Mouse (Mus musculus) hindbrain, postnatal 0 days (tissue): ENCODE data around the gene Tha1. TPM values are rescaled to one million over a fixed set of nuclear protein-coding genes. Genes with fewer than 3 reads are reported as not detected.

ENCODE experiments used
- ATAC-seq: fragments of 200-750 bp; cut with Nextera tagmentation; 2 replicates; pipeline ENCODE4 v1.8.0; 2017; ENCODE audit warnings: mild to moderate bottlenecking, moderate TSS enrichment, moderate library complexity
- DNase-seq: peaks from one replicate; pipeline ENCODE4 v3.0.0-alpha.2; 2015; ENCODE audit warnings: low spot score
- H3K27ac ChIP-seq: fragments of 300-500 bp; sonication (generic); 2 replicates; pipeline ENCODE4 v1.5.1; 2014; ENCODE audit warnings: mild to moderate bottlenecking
- H3K27me3 ChIP-seq: fragments of 300-500 bp; sonication (generic); 2 replicates; pipeline ENCODE4 v1.6.1; 2014; ENCODE audit warnings: low read length, mixed read lengths; ENCODE audit not compliant: insufficient read depth
- H3K36me3 ChIP-seq: fragments of 300-500 bp; sonication (generic); 2 replicates; pipeline ENCODE4 v1.6.1; 2014; ENCODE audit warnings: low read length, mixed read lengths; ENCODE audit not compliant: insufficient read depth
- H3K4me1 ChIP-seq: fragments of 300-500 bp; sonication (generic); 2 replicates; pipeline ENCODE4 v1.6.1; 2014; ENCODE audit warnings: antibody characterized with exemption, low read length, mixed read lengths; ENCODE audit not compliant: insufficient read depth
- H3K4me2 ChIP-seq: fragments of 300-500 bp; sonication (generic); 2 replicates; pipeline ENCODE4 v1.6.1; 2014; ENCODE audit warnings: low read depth, mild to moderate bottlenecking, low read length, moderate library complexity, mixed read lengths
- H3K4me3 ChIP-seq: fragments of 300-500 bp; sonication (generic); 2 replicates; pipeline ENCODE4 v1.5.1; 2014; ENCODE audit warnings: low read length
- H3K9ac ChIP-seq: fragments of 300-500 bp; sonication (generic); replicated peaks from 2 replicates; pipeline ENCODE4 v1.6.1; 2014; ENCODE audit warnings: mild to moderate bottlenecking, low read length, moderate library complexity, mixed read lengths
- H3K9me3 ChIP-seq: fragments of 300-500 bp; sonication (generic); 2 replicates; pipeline ENCODE4 v1.6.1; 2016; ENCODE audit warnings: low read length, mixed read lengths
- CTCF ChIP-seq: IDR thresholded peaks from 2 replicates; pipeline ENCODE4 v1.5.1; 2016; ENCODE audit warnings: antibody characterized with exemption, control low read depth, low read depth
- WGBS: fragments of 180-500 bp; shearing (Covaris S2); extraction: QIAGEN DNeasy Blood & Tissue Kit; methylation state at CpG from one replicate; pipeline ENCODE4 v1.1.7; 2014; 5-methylcytosine and 5-hydroxymethylcytosine counted together
- polyA plus RNA-seq: library from polyadenylated mRNA; unstranded; fragments of >200 nt; fragmentation: Nextera tagmentation; extraction: Ambion mirVana; gene quantifications from 2 replicates; pipeline ENCODE4 v1.2.1, GENCODE M21; 2015
- total RNA-seq: library from RNA; depleted of rRNA; stranded (reverse); fragments of >200 nt; gene quantifications from 2 replicates; pipeline ENCODE4 v1.2.3, GENCODE M21; 2014

Tha1 gene
- total and polyA plus RNA-seq, 2 experiments from 2014 or later = 2.0 to 4.7 TPM

DNA sequence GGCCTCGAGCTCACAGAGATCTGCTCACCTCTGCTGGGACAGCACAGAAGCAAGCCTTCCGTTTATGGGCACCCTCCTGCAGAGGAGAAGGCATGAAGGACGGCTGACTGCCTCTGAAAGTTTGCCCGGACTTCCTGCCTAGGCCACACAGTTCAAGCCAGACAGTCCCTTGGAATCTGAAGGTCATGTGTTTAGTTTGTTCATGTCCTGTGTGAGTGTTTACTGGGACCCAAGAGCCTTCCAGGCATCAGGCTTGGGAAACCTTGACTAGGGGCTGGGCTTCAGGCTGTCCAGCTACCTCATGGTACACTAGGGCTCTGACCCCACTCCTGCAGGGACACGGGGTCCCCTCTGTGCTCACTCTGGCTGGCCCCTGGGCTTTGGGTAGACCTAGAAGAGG, 12.7 kb upstream of the Tha1 start:
- H3K9me3 ChIP-seq = no peaks in the 10 kb centered on the region
- H3K4me3 ChIP-seq = no peak overlapping the region
- peaks cover 4% of the 10 kb centered on the region; the same call in 1 of the 2 replicates for H3K27me3 ChIP-seq
- H3K9ac ChIP-seq = no peak overlapping the region
- 59% methylated on average over 5 of the region's 5 CpGs for WGBS
- no peak overlapping the region for H3K4me2 ChIP-seq
- H3K27ac ChIP-seq = no peak overlapping the region
- peaks cover 38% of the 10 kb centered on the region for H3K4me1 ChIP-seq
- ATAC-seq = no peak
- TF ChIP-seq CTCF = no peak
- DNase-seq = no peak
- no peaks in the 10 kb centered on the region for H3K36me3 ChIP-seq

DNA sequence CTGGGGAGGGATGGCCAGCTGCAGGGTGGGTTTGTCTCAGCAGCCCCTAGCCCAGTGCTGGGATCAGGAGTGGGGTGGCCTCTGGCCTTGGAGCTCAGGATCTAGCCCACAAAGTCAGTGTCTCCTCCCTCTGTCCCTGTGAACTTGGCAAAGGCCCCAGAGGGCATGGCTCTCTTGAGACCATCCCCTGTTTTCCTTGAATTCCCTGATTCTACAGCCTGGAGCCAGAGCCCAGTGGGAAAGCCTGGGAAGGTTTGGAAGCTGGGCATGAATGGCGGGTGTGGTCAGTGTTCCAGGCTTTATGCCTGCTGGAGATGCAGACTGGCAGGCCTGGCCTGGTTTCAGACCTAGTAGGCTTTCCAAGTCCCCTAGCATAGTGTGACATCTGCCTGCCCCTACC, 8.9 kb upstream of the Tha1 start:
- DNase-seq = no peak
- TF ChIP-seq CTCF = no peak
- H3K4me2 ChIP-seq = no peak overlapping the region
- H3K36me3 ChIP-seq = no peaks in the 10 kb centered on the region
- peaks cover 27% of the 10 kb centered on the region for H3K4me1 ChIP-seq
- H3K9me3 ChIP-seq = no peaks in the 10 kb centered on the region
- no peak for ATAC-seq
- WGBS = 58% methylated on average over 1 of the region's 1 CpGs
- H3K4me3 ChIP-seq = no peak overlapping the region
- 0 out of 2 replicates have a peak overlapping the region, but pooled peaks have one; percentile 29 for H3K27ac ChIP-seq
- H3K9ac ChIP-seq = 0 out of 2 replicates have a peak overlapping the region, but pooled peaks have one; percentile 2
- H3K27me3 ChIP-seq = no peaks in the 10 kb centered on the region

DNA sequence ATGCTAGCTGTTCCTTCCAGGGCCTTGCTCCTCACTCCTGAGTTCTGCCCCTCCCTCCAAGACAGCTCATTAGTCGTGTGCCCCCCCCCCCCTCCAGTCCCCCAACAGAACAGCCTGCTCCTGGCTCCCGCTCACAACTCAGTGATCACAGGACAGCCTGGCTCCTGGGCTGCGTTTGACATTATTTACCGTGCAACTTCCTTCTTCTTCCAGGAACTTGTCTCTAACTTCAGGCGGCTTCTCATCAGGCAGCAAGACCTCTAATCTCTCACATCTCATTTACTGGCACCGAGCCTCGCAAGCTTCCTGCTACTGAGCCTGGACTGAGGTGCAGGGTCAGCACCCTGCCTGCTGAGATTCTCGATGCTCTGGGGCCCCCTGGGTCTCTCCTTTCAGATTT, 8.5 kb upstream of the Tha1 start:
- no peak for TF ChIP-seq CTCF
- Histone ChIP-seq H3K4me3 (no peak overlapping the region), H3K4me2 (no peak overlapping the region), H3K4me1 (peaks cover 27% of the 10 kb centered on the region), H3K9me3 (no peaks in the 10 kb centered on the region), H3K36me3 (no peaks in the 10 kb centered on the region), H3K9ac (0 out of 2 replicates have a peak overlapping the region, but pooled peaks have one; percentile 2), H3K27ac (peak overlapping the region; percentile 29; the same call in 1 of the 2 replicates), H3K27me3 (no peaks in the 10 kb centered on the region)
- ATAC-seq (no peak), DNase-seq (peak; percentile 25)
- 12% methylated on average over 8 of the region's 8 CpGs for WGBS

DNA sequence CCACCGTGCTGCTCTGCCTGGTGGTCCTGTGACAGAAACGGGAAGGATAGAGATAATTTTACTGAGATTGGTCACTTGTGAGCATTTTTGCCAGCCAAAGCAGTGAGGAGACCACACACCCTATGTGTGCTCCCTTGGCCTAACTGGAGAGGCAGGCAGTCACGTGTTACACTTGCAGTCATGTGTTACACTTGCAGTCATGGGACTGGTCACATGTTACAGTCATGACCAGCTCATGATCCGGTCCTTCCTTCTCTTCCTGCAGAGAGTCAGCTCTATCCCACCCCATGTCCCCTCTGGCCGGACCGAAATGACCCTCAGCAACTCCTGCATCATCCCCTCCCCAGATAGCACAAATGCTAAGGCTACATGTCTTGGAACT, 7.7 kb upstream of the Tha1 start:
- ATAC-seq = no peak
- 79% methylated on average over 6 of the region's 6 CpGs for WGBS
- peaks cover 27% of the 10 kb centered on the region for H3K4me1 ChIP-seq
- H3K4me2 ChIP-seq = no peak overlapping the region
- TF ChIP-seq CTCF = no peak
- no peak overlapping the region for H3K4me3 ChIP-seq
- H3K27me3 ChIP-seq = no peaks in the 10 kb centered on the region
- no peak for DNase-seq
- H3K9ac ChIP-seq = no peak overlapping the region
- H3K9me3 ChIP-seq = no peaks in the 10 kb centered on the region
- H3K36me3 ChIP-seq = no peaks in the 10 kb centered on the region
- peak overlapping the region; percentile 22; the same call in 1 of the 2 replicates for H3K27ac ChIP-seq

DNA sequence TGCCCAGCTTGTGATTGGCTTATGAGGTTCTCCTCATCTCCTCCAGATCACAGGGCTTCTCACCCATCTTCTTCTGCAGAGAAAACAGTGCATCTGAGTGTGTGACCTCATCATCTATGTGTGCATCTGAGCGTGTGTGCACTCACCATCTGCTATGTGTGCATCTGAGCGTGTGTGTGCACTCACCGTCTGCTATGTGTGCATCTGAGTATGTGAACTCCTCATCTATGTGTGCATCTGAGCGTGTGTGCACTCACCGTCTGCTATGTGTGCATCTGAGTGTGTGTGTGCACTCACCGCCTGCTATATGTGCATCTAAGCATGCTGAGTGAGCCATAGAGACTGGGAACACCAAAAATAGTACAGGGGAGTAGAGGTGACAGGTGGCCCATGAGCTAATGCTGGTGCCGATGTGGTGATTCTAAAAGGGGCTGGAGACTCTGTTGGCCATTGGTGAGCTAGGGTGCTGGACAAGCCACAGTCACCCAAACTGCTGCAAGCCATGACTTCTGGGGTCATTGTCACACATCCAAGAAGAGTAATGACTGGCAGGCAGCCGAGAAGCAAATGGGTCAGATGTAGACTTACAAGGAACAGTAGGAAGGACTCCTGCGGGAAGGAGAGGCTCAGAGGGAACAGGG, 7.2 kb upstream of the Tha1 start:
- H3K9me3 ChIP-seq = no peaks in the 10 kb centered on the region
- H3K4me2 ChIP-seq = no peak overlapping the region
- no peak overlapping the region for H3K4me3 ChIP-seq
- DNase-seq = peak; percentile 58
- peak; percentile 43 for ATAC-seq
- H3K36me3 ChIP-seq = no peaks in the 10 kb centered on the region
- peaks cover 27% of the 10 kb centered on the region for H3K4me1 ChIP-seq
- no peak for TF ChIP-seq CTCF
- no peak overlapping the region for H3K27ac ChIP-seq
- WGBS = 74% methylated on average over 9 of the region's 9 CpGs
- H3K27me3 ChIP-seq = no peaks in the 10 kb centered on the region
- H3K9ac ChIP-seq = no peak overlapping the region

DNA sequence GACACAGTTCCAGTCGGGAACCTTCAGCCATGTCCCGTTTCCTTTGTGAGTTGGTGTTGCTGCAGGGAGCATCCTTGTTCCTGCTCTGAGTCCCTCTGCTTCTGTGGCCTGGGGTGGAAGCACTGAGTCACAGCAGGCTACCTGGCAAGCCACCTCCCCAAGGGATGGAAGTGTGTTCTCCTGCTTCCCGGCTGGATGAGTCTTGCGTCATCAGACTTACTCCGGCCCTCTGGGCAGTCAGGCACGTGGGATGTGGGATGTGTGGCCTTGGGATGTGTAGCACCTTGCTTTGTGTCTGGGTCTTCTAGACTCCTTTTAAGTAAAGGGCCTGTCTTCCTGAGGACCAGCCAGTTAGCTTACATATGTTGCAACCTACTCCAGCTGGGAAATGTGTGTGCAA, 6.4 kb upstream of the Tha1 start:
- no peak for TF ChIP-seq CTCF

DNA sequence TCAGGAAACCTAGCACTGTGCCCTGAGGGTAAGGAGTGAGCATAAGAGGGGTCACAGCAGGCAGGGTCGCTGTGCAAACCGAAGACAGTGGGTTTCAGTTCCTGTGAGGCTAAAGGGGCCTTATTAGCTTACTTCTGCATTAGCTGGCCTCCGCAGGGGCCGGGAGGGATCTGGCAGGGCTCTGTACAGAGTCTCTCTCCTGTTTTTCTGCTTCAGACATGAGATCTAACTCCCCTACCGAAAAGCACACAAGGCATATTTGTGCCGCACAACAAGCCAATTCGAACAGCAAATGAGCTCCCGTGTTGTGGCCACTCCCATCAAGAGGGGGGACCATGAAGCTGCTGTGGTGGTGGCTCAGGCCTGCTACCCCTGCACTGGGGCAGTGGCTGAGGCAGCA, 5.6 kb upstream of the Tha1 start:
- Histone ChIP-seq H3K4me1 (peaks cover 27% of the 10 kb centered on the region), H3K36me3 (no peaks in the 10 kb centered on the region), H3K9me3 (no peaks in the 10 kb centered on the region), H3K9ac (peak overlapping the region; percentile 35; the same call in 1 of the 2 replicates), H3K27ac (peak overlapping the region; percentile 67), H3K4me2 (peak overlapping the region; percentile 34), H3K4me3 (no peak overlapping the region), H3K27me3 (no peaks in the 10 kb centered on the region)
- no peak for TF ChIP-seq CTCF
- ATAC-seq (peak; percentile 19; the same call in 1 of the 2 replicates), DNase-seq (peak; percentile 68)
- 12% methylated on average over 8 of the region's 8 CpGs for WGBS

More for the DNA sequence above, 6.4 kb upstream of the Tha1 start:
- Histone ChIP-seq H3K9ac (no peak overlapping the region), H3K27ac (peak overlapping the region; percentile 37; the same call in 1 of the 2 replicates), H3K4me2 (no peak overlapping the region), H3K27me3 (no peaks in the 10 kb centered on the region), H3K4me1 (peaks cover 27% of the 10 kb centered on the region), H3K9me3 (no peaks in the 10 kb centered on the region), H3K4me3 (no peak overlapping the region), H3K36me3 (no peaks in the 10 kb centered on the region)
- DNase-seq (no peak), ATAC-seq (no peak)
- WGBS = 55% methylated on average over 6 of the region's 6 CpGs
